Mouse (Mus musculus) effector memory CD4-positive, alpha-beta T cell, adult 5 months (primary cell): ENCODE data around the gene Pfdn6. TPM values are rescaled to one million over a fixed set of nuclear protein-coding genes. Genes with fewer than 3 reads are reported as not detected.

Experiments used
- polyA plus RNA-seq: library from polyadenylated mRNA; unstranded; fragments of 100-300 nt; shearing (Covaris generic); gene quantifications from one replicate; pipeline ENCODE4 v1.2.1, GENCODE M21; 2017

The Pfdn6 gene
- 83.7 TPM for polyA plus RNA-seq

DNA sequence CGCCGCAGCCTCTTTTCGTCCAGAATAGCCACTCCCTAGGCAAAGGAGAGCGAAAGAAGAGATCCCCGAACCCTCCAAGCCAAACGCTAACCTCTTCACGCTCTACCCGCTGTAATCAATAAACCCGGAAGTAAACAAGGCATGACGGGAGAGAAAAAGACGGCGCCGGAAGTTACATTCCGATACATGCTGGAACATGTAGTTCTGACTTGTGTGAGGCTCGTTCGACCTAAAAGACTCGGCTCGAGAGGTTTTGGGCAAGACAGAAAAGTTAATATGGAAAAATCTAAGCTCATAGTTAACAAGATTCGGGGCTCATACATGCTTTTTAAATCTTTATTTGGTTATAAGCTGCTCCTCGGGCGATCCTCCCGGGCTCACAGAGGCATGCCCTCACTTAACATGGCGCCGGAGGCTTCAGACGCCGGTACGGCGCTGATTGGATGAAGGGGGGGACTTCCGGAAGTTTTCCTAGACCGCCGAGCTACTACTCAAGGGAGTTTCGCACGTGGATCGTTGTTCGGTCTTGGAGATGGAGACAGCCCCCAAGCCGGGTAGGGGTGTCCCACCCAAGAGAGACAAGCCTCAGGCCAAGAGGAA, at the start of gene Pfdn6, which contains the start of gene Wdr46:
Gene Pfdn6, minus strand, starts transcription at position 138 of the 600 bp plus-strand sequence.
Gene Wdr46, plus strand, starts transcription at position 455 of the 600 bp plus-strand sequence.

GRCm38 (mm10) chr17:33955555-33956214, 15.5 kb upstream of the Pfdn6 start, which contains the start of the genes Vps52 and Rps18:
Gene Vps52 (plus strand): TSS chr17:33955812.
Gene Rps18 (minus strand): TSS chr17:33956001.

GRCm38 (mm10) chr17:33951021-33951946, 11.1 kb upstream of the Pfdn6 start, which contains the start of gene B3galt4:
Gene B3galt4 (minus strand): TSS chr17:33951488.

DNA sequence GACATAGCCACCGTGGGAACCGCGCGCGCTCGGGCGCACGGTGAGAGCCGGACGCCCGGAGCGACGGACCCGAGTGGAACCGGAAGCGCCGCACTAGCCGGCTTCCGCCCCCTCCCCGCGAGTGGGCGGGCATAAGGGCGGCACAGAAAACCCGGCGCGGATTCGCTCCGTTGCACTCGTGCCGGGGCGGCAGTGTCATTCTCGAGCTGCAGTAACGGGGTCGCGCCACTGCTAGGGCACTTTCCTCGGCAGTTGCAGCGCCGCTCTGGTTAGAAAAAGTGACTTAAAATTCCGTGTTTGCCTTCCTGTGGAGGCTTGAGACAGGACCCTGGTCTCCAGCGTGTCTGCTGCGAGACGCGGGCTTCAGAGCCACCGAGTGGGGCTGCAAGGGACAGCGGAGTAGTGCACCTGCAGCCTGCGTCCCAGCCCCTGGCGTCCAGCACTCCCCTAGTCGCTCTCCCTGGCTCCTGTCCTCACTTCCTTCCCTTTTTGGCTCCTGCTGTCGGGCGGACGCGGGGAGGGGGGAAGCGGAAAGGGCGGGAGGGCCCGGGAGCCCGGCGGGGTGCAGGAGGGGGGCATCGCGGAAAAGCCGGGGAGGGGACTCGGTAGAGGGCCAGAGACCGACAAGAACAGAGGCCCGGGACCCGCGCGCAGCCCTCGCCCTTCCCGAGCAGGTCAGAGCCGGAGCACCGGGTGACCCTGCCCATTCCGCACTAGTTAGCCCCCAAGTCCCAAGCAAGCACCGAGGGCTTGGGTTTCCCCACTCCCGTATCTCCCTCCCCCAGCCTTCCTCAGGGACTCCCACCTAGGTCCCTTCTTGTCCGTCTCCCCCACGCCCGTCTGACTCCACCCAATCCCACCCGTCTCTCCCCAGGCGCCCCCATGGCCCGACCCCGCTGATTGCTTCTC, 10.5 kb downstream of the Pfdn6 start, which contains the start of gene Rgl2:
Gene Rgl2, plus strand, starts transcription at position 173 of the 909 bp plus-strand sequence.

DNA sequence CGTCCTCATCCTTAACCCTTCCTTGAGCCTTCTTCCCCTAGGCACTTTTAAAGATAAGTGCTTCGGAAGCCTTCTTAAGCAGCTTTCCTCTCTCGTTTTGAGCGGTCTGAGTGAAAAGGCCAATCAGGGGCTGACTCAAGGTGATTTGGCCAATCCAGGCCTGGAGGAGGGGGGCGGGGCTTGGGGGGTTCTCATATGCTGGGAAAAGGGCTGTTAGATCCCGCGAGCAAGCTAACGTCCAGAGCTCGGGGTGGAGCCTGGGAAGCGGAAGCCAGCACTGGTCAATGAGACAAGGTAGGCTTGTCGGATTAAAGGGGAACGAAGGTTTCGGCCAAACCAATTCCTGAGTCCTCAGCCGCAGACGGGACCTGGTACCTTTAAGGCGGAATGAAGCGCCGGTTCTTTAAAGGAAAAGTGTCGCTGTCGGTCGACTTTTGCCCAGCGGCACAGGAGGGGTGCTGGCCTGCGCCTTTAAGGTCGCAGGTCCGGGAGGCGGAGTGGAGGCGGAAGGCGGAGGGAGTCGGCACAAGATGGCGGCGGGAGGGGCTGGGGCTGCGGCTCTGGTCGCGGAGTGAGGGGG, 24.4 kb downstream of the Pfdn6 start, which contains the start of the genes Tapbp and Zbtb22:
Gene Tapbp, plus strand, starts transcription at position 229 of the 580 bp plus-strand sequence.
Gene Zbtb22, plus strand, starts transcription at position 234 of the 580 bp plus-strand sequence.

DNA sequence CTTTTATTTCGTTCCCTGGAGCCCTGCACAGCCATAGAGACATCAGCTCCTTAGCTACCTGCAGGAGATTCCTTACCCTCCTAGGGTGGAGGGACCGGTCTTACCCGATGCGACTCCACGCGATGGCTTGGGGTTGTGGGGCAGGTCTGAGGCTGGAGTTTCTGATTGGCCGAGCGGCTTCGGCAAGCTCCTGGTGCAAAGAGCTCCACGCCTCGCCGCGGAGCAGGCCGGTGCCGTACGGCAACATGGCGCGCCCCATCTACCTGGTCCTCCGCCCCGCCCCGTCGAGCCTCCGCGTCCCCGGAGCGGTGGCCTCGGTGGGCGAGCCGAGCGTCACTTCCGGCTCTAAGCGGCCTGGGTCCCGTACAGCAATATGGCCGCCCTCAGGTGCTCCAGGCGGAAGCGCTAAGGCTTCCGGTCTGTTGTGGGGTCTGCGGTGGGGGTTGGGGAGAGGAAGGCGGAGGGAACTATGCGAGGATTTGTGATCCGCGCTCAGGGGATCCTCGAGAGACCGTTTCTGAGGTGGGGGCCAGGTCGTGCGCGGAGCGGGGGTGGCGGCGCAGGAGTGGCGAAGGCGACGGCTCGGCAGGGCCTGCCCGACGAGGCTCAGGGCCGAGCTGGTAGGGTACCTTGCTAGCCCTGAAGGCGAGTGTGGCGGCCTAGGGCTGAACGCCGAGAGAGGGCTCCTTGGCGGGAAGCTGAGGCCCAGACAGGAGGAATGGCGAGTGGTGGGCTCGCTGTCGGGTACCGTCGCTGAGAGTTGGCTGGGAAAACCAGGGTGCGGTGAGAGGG, 30.9 kb downstream of the Pfdn6 start, which contains the start of gene Daxx:
Gene Daxx, plus strand, starts transcription at position 338 of the 792 bp plus-strand sequence.

GRCm38 (mm10) chr17:33904835-33905234, 35.3 kb downstream of the Pfdn6 start, which contains the start of gene Platr17:
Gene Platr17 (plus strand): TSS chr17:33905135.

DNA sequence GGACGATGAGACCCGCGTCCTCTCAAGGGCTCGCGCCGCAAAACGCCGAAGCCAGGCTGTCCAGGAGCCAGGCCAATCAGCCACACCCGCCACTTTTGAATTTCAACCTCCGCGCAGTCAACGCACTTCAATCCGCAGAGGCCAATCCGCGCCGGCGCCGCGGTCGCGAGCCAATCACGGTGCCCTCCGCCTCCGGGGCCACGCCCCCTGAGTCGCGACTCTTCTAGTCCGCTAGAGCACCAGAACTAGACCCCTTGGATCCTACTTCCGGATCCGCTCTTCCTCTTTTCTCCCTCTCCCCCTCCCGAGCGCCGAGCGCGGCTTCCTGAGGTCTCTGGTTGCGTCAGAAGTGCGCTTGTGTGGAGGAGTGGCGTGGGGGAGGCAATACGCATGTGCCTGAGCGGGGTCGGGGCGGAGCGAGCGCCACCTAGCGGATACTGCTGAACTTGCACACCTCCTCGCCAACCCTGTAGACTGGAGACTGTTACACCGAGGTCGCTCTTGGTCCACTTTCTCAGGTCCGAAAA, 49.5 kb downstream of the Pfdn6 start, which contains the start of gene Kifc1:
Gene Kifc1, minus strand, starts transcription at position 129 of the 527 bp plus-strand sequence.

Other genes with a start within 250 kb of the Pfdn6 start
- gene March2, start 221.7 kb downstream of the Pfdn6 start, polyA plus RNA-seq, result 85.9 TPM
- gene Rab11b, start 179.8 kb downstream of the Pfdn6 start, polyA plus RNA-seq, result 315 TPM
- gene Angptl4, start 158.5 kb downstream of the Pfdn6 start, polyA plus RNA-seq, result 0.39 TPM
- gene Kank3, start 129.8 kb downstream of the Pfdn6 start, polyA plus RNA-seq, result 2.5 TPM
- 1,034 TPM for gene Rps28, start 115.8 kb downstream of the Pfdn6 start, polyA plus RNA-seq
- 205 TPM for gene Ndufa7, start 115.8 kb downstream of the Pfdn6 start, polyA plus RNA-seq
- 16.6 TPM for gene Cd320, start 97.3 kb downstream of the Pfdn6 start, polyA plus RNA-seq
- gene Gm7029, start 66.5 kb downstream of the Pfdn6 start, polyA plus RNA-seq, result not detected
- gene Kifc1, start 49.7 kb downstream of the Pfdn6 start, polyA plus RNA-seq, result 2.4 TPM
- gene Platr17, start 35.2 kb downstream of the Pfdn6 start, polyA plus RNA-seq, result 3.3 TPM
- gene Daxx, start 30.9 kb downstream of the Pfdn6 start, polyA plus RNA-seq, result 58.7 TPM
- 359 TPM for gene Tapbp, start 24.4 kb downstream of the Pfdn6 start, polyA plus RNA-seq
- gene Zbtb22, start 24.4 kb downstream of the Pfdn6 start, polyA plus RNA-seq, result 18.9 TPM
- 91.0 TPM for gene Rgl2, start 10.8 kb downstream of the Pfdn6 start, polyA plus RNA-seq
- 38.7 TPM for gene Wdr46, start 317 bp upstream of the Pfdn6 start, polyA plus RNA-seq
- 7.9 TPM for gene B3galt4, start 11.1 kb upstream of the Pfdn6 start, polyA plus RNA-seq
- gene Vps52, start 15.5 kb upstream of the Pfdn6 start, polyA plus RNA-seq, result 48.6 TPM
- gene Rps18, start 15.7 kb upstream of the Pfdn6 start, polyA plus RNA-seq, result 2,421 TPM
- gene H2-K1, start 60.0 kb upstream of the Pfdn6 start, polyA plus RNA-seq, result 13,966 TPM
- gene Ring1, start 84.3 kb upstream of the Pfdn6 start, polyA plus RNA-seq, result 29.5 TPM
- 238 TPM for gene H2-Ke6, start 87.7 kb upstream of the Pfdn6 start, polyA plus RNA-seq
- 112 TPM for gene Slc39a7, start 91.3 kb upstream of the Pfdn6 start, polyA plus RNA-seq
- gene Rxrb, start 91.5 kb upstream of the Pfdn6 start, polyA plus RNA-seq, result 85.3 TPM
- 0.94 TPM for gene Col11a2, start 99.1 kb upstream of the Pfdn6 start, polyA plus RNA-seq
- gene H2-Oa, start 152.0 kb upstream of the Pfdn6 start, polyA plus RNA-seq, result 6.3 TPM
- 18.9 TPM for gene H2-DMa, start 179.2 kb upstream of the Pfdn6 start, polyA plus RNA-seq
- gene Brd2, start 182.3 kb upstream of the Pfdn6 start, polyA plus RNA-seq, result 276 TPM
- 0.97 TPM for gene H2-DMb2, start 203.0 kb upstream of the Pfdn6 start, polyA plus RNA-seq
- gene H2-DMb1, start 212.7 kb upstream of the Pfdn6 start, polyA plus RNA-seq, result not detected
- 199 TPM for gene Tap1, start 247.2 kb upstream of the Pfdn6 start, polyA plus RNA-seq
- 260 TPM for gene Psmb9, start 247.4 kb upstream of the Pfdn6 start, polyA plus RNA-seq